Mouse (Mus musculus): Measurements from ENCODE around the gene Gabrp.

Gene Gabrp

DNA sequence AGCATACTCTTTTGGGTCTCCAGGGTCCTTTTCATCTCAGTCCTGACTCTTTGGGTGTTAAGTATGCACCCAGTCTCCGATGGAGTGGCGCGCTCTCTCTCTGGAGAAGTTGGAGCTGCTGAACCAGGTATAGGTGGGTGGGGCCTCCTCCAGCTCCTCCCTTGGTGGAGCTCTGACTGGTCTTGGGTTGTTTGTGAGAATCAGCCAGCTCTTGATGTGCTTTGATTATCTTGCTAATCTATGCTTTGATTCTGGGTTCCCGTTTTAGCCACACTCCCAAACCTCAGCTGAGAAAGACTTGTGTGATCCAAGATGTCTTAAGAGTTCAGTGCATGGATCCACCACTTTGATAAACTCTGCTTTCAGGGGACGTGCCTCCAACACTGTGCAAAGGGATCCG is at the start of gene Gabrp:
Gabrp (minus strand) TSS at position 101 of the 400 bp plus-strand sequence.
- peak; percentile 33 to 44 for DNase-seq

DNA sequence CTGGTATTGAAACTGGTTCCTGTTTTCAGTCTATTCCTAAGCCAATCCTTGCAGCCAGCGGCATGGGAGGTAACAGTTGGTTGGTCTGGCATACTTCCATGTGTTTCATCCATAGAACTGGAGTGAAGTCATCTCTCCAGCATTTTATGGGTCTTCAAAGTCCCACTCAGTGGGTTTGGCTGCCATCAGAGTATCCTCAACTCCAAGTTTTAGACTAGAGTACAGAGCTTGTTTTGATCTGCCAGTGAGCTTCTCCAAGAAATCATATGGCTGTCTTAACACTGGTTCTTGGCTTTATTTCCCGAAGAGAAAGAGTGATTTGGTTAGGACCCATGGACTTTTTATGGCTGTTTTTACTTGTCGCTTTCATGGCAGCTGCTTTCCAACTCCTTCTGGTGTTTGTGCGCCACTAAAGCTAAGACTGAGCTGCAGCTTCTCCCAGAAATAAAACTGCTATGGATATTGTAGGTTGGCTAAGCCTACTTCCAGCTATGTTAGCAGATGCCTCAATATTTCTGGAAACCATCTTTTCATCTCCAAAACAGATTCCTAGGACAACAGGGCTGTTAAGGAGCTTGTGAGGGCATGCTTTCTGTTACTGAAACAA is 48.5 kb upstream of the Gabrp start:
- no peak for DNase-seq

DNA sequence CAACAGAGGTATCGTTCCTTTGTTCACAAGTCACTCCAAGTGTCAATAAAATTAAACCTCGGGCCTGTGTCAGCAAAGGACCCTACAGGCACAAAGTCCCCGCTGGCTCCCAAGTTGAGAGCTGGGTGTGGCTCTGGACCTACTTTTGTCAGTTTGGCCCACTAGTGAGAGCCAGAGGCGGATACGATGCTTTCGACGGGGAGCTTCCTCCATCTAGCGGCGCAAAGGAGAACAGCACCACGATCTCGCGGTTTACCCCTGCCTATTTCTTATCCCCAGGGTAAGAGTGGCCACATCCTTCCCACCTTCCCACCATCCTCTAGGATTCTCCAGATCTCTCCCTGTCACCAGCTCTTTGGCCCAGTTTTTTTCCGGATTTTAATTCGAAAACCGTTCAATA is 35.5 kb upstream of the Gabrp start:
- DNase-seq = peak; percentile 61 to 63

DNA sequence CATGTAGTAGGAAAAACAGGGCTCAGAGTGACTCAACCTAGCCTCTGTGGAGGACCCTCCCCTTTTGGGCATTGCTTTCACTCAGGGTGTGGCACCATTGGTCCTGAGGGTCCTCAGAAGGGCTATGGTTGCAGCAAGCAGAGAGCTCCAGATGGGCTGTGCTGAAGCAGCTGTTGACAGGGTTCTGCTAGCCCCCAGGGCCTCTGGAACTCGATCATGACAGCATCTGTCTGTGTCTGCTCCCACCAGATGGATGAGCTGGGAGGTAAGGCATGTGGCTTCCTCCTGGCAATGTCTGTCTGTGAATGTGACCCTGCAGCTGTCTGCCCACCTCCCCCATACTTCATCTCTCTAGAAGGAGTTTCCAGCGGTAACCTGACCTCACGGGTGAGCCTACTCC is 29.0 kb upstream of the Gabrp start:
- no peak for DNase-seq

DNA sequence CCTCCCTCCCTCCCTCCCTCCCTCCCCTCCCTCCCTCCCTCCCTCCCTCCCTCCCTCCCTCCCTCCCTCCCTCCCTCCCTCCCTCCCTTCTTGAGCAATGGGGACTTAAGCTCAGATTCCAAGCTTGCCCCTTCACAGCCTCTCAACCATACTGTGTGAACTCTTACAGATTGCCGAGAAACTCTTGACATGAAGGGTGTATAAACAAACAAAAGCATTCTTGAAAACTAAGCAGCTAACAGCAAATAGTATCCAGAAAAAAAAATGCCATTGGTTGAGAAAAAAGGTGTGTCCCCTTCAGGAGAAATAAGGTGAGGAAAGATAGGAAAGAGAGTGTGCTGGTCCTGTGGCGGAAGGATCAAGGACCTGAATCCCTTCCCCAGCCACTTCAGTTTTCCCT is 24.4 kb upstream of the Gabrp start:
- peak in 1 of 2 experiments; percentile 33 for DNase-seq

DNA sequence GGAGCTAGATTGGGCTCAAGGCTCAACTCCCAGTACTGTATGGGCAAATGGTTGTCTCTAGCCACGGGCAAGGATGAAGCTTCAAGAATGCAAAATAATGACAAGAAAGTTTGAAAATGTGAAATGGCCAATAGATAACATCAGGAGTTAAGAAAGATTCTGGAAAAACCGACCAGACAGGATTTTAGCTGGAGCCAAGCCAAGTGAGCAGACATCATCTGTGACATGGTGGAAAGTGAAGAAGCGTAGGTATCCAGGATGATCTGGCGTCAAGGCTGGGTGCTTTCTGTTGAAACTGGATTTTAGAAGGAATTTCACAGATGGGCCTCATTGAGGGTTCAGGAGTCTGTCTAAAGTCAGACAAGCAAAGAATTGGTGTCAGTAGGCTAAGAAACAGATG is 20.2 kb upstream of the Gabrp start, which contains the start of gene D130052B06Rik:
D130052B06Rik (plus strand) TSS at position 317 of the 400 bp plus-strand sequence.
- no peak for DNase-seq

DNA sequence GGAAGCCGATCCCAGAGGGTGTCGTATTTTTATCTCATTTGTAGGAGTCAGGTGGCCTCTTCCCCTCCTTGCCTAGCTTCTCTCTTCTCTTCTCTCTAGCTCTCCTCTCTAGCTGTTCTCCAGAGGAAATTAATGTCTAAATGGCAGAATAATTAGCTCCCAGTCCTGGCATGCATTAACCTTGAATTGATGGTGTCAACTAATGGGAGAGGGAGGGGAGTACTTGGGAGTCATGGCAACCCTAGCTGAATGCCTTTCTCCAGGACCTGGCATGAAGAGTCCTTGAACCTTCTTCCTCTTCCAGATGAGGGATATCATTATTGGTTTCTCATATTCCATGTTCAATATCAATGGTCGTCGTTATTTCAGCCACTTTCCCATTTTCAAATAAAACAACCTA is 17.9 kb upstream of the Gabrp start:
- DNase-seq = no peak

DNA sequence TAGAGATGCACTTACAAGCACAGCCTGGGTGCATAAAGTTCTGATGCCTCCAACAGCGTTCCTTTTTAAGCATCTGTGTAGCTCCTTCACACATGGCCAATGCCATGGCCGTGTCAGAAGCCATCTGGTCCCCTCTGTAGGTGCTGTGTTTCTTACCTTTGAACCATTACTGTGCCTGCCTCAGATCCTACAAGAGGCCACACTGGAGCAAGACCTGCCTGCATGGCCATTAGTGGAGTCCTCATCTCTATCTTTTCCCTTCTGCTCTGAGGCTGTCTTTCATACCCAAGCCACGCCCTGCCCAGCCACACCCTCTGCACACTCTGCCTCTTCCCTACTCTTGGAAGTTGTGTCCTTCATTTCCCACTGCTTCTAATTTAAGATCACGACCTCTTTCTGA is 14.1 kb upstream of the Gabrp start:
- no peak for DNase-seq

DNA sequence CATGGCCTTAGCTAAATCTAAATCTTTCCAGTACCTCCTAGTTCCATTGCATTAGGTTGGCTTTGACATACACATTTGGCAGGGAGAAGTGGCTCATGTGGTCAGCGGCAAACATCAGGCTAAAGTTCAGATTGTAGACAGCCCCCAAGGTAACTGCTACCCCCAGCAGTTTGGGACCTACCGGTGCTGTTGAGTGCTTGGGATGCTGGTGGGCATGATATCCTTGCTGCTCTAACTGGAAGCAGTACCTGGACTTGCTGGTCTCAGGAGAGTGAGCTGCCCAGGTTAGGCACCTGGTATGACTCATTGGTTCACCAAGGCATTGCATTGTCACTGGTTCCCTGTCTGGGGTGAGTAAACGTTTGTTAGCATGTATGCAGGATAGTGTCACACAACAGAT is 12.0 kb upstream of the Gabrp start:
- DNase-seq = no peak

DNA sequence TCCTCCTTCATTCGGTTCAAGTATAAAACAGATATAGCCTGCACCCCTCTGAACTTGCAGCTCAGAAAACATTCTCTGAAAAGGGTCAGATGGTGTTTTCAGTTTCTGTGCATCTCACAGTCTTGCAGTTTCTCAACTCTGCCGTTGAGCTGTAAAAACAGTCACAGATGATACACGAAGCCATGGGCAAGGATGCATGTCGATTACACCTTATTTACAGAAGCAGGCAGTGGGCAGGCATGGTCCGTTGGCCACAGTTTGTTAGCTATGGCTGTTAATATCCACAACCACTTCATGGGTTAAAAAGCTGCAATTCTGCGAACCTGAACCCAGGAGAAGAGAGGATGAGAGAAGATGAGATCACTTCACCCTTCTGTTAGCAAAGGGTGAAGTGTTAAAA is 7.9 kb upstream of the Gabrp start:
- DNase-seq = no peak

DNA sequence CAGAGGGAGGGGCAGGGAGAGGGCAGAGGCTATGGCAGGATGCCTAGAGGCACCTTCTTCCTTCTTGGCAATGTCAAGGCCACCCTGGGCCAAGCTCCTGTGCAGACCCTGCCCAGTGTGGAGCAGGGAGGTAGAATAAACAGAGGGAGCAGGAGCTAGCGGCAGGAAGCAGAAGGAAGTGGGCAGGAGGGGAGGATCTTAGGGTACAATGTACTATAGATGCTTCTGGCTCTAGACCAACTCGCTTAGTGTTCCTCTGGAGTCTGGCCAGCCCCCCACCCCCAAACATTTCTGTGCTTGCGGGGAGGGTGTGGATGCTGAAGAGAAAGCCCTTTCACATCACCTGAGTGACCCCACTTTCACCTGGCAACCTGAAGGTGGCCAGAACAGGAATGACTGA is 862 bp upstream of the Gabrp start:
- peak; percentile 62 to 69 for DNase-seq

DNA sequence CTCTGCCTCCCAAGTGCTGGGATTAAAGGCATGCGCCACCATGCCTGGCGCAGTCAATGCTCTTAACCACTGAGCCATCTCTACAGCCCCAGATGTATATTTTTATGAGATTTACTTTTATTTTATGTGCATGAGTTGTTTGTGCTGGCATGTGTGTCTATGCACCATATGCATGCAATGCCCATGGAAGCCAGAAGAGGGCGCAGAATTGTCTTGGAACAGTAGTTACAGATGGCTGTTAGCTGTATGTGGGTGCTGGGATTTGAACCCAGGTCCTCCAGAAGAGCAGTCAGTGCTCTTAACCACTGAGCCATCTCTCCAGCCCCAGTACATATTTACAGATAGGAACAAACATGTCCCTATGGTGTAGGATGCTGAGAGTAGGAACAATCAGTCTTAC is 3.8 kb downstream of the Gabrp start:
- no peak for DNase-seq

DNA sequence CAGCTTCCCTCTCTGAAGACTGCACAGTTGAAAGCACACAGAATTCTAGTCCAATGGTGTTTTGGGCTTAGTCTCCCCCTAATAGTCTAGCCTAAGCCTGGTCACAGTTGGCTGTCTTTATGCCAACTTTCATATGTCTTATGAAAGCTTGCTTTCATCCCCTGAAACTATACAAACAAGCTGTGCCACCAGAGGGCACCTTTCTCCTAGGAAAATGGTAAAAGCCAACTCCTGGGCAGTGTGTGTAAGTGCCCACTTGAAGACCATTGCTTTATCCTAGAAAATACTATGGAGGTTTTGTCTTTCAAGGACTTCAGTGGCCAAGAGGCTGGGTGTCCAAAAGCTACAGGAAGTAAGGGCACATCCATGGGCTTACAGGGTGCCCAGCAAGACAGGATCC is 8.3 kb downstream of the Gabrp start:
- DNase-seq = peak in 1 of 2 experiments; percentile 24

DNA sequence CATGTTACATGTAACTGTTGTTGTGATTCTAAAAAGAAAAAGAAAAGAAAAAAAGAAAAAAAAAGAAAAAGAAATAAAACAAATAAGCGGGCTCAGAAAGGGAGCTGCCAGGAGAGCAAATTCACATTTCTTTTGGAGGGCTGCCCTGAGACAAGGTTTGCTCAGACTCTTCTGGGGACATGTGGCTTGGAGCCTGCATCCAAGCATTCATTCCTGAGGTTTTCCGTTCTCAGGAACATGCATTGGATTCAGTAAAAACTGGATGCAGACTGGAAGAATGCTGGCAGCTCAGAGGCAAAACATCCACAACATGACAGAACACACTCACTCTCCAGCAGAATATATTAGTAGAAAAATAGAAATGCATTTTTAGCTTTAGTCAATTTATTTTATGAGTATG is 14.8 kb downstream of the Gabrp start:
- no peak for DNase-seq

DNA sequence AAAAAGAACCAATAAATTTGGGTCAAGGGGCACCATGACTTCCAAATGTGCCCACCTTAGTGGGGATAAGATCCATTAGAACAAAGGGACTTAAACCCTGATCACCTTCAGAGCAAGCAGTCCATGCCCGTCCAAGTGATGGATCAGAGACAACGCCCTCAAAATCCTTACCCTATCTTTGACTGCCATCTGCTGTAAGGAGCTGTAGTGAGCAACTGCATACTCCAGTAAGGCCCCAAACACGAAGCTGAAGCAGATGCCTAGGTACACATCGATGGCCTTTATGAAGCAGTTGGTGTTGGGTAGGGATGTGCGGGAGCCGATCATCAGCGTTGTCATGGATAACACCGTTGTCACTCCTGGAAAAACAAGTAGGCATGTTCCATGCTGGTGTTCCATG is 24.6 kb downstream of the Gabrp start:
- no peak for DNase-seq

DNA sequence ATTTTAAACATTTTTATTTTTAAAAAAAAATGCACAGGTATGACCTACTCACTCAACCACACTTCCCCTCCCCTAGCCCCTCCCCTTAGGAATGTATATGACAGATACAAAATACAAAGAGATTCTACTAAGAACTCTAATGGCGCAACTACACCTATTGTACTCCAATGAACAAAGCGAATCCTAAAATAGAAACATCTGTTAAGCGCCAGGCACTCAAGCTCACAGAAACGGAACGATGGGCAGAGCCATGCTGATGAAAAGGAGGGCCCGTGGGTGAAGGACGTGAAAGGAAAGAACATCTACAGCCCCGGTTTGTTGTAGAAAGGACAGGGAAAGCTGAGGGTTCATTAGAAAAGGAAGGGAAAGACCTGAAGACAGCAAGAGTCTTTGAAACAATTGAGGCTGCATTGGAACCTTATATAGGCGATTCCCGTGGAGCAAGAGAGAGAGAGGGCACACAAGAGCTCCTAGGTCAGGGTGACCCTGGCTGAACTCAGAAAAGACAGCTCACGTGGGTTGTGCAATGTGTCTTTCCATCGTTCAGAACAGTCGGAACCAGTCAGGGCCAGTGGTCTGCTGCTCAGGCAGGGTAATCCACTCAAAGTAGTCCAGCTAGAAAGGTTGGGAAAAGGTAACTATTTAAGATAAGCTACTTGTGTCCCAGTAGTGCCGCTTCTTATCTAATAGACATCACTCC is 27.7 kb downstream of the Gabrp start:
- DNase-seq = no peak

DNA sequence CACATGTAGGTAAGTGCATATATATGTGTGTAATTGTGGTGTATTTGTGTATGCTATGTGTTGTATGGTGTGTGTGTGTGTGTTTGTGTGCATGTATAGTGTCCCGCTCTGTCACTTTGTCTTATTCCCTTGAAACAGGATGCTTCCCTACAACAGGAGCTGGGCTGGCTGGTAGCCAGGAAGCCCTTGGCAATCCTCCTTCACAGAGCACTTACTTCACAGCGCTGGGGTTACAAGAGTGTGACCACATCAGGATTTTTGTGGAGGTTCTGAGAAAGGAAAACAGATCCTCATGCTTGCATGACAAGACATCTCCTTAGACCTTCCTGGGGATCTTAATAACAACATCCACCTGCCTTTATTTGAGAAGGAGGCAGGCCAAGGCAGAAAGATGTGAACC is 31.4 kb downstream of the Gabrp start:
- DNase-seq = peak in 1 of 2 experiments; percentile 3

DNA sequence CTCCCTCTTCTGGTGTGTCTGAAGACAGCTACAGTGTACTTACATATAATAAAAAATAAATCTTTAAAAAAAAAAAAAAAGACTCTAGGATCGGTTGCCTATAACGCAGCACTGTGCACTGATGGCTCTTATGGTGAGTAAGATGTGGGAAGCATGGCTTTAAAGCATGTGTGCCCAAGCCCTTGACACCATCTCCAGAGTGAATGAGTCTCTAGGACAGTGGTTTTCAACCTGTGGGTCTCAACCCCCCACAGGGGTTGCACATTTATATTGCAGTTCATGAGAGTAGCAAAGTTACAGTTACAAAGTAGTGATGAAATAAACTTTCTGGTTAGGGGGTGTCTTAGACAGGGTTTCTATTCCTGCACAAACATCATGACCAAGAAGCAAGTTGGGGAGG is 33.8 kb downstream of the Gabrp start:
- DNase-seq = no peak

DNA sequence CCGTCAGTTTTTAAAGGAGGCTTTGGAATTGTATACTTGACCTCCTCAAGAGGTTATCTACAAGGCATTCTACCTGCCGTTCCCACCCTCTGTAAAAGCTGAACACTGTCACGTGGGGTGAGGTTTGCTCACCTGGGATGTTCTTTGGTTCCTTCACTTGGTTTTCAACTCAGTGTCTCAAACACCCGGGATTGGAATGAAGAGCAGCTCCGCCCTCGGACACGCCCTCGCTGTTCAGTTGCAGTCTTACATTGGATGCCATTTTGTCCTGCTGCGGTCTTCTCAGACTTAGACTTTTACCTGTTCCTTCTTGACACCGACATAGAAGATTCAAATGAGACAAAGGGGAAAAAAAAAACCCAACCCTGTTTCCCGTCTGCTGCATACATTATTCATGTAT is 34.6 kb downstream of the Gabrp start:
- DNase-seq = no peak

DNA sequence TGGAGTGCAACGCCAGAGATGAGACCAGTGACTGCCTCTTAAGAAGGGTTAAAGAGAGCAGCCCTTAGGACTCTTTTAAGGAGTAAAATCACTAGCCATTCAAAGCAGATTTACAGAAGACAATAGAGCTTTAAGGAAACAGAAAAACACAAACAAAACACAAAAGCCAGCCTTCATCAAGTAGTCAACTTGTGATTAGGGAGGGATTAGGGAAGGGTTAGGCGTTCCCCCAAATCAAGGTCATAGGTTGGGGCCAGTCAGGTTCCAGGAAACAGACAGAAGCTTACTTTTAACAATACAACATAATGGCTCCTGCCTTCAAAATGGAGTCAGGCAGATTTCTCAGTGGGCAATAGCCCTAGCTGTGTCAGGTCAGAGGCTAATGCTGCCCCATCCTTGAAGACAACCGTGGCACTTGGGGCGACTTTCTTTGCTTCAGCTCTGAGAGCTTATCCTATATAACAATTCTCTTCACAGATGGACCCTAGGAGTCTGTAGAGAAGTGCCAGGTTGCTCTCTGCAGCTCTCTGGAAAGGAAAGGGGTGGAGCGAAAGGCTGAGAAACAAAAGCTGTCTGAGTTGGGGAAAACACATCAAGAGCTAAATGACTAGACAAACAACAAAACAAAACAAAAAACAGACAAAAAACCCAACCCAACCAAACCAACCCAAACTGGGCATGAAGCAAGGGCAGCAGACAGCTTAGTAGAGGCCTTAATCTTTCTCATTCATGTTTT is 41.2 kb downstream of the Gabrp start:
- DNase-seq = no peak

DNA sequence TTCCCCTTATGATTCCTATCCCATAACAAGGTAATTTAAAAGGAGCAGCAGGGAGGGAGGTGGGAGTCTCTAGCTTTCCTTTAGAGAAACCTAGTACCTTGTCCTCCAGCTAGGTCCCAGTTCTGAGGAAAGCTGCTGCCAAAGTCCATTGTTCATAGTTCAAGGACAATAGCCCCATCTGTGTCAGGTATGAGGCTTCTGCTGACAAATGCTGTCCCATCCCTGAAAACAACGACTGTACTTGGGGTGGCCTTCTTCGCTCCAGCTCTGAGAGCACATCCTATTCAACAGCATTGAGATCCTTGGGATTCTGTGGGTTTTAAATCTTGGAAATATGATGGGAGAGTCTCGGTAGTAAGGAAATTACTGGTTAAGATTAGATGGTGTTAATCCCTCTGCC is 42.1 kb downstream of the Gabrp start:
- no peak for DNase-seq

DNA sequence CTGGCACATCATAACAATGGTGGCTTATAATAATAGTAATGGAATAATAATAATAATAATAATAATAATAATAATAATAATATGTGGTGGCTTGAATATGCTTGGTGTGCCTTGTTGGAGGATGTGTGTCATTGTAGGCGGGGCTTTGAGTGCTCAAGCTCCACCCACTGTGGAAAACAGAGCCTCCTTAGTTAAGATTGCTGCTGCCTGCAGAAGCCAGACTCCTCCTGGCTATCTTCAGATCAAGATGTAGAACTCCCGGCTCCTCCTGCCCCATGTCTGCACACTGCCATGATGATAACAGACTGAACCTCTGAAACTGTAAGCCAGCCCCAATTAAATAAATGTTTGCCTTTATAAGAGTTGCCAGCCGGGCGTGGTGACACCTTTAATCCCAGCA is 44.2 kb downstream of the Gabrp start:
- no peak for DNase-seq

DNA sequence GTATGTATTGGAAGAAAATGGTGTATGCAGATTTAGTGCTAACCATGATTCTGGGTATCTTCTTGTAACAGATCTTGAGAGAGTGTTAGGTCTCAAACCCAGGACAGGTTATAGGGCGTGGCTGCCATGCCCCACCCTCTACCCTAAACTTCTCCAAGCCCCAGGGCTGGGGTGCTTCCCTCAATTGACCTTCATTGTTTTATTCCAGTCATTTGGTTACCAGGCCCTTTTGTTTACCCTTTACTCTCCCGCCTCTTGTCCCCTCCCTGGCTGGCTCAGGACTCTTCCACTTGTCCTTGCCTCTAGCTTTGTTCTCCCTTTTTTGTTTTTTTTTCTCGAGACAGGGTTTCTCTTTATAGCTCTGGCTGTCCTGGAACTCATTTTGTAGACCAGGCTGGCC is 45.2 kb downstream of the Gabrp start:
- DNase-seq = no peak

DNA sequence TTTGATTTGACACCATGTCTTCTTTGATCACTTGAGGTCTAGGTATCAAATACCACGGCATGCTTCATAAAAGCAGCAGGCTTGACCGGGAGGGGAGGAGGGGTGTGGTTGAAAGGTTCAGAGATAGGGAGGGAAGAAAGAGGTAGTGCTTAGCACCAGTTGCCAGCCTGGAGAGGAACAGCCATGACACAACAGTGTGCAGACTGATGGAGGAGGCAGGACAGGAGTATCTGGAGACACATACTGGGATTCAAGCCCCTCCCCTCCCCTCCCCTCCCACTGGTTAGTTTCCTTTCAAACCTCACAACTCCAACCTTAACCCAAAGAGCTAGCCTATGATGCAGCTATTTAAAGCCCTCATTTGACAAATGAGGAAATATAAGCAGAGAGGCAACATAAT is 49.2 kb downstream of the Gabrp start:
- no peak for DNase-seq
